Mouse (Mus musculus): Measurements from ENCODE around the gene Anxa1.

- no peak for TF ChIP-seq CTCF (IDR thresholded peaks at IDR 0.05; ENCODE audit: low read depth)
- TF ChIP-seq EP300 (IDR thresholded peaks at IDR 0.05; ENCODE audit: low read depth): no peak
These were observed 35.9 kb upstream of the Anxa1 start for GRCm38 (mm10) chr19:20426443-20427161.
